Comparison of ENCODE assay signal across 1 mouse cellular context in the genomic region with DNA sequence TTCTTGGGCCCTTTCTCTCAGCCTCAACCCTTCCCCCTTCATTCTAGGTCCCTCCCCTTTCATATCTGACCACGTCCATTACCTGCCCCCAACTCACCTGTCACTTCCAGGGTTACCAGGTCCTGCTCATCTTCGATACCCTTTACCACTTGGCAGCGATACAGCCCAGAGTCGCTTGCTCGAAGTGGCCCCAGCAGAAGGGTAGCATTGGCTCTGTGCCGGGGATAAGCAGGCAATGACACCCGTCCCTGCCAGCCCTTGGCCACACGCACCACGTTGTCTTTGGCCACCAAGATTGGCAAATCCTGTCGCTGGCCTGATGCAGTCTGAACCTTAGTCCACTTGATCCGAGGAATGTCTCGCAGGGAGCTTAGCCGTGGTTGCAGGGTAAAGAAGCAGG.
TF ChIP-seq lines count a peak whose summit lies in the region.

No protein-coding gene starts in this region.

TF ChIP-seq in CH12.LX, 34 proteins besides CTCF, POLR2A, EP300 and RAD21 (continued from another document):
- TF ChIP-seq E2F4 (IDR thresholded peaks at IDR 0.05; ENCODE audit: insufficient replicate concordance, low read depth, low read length) (no peak), MAZ (IDR thresholded peaks at IDR 0.05; ENCODE audit: low read depth, low read length) (no peak), RCOR1 (conservative IDR thresholded peaks at IDR 0.05; ENCODE audit: low read depth, low read length) (no peak), TBP (conservative IDR thresholded peaks at IDR 0.05; ENCODE audit: low read depth, low read length) (no peak), ZNF384 (IDR thresholded peaks at IDR 0.05; ENCODE audit: low read depth, low read length) (no peak), KAT2A (IDR thresholded peaks at IDR 0.05; ENCODE audit: insufficient replicate concordance, low read length) (no peak), JUND (conservative IDR thresholded peaks at IDR 0.05; ENCODE audit: low read depth, low read length) (no peak), TCF12 (IDR thresholded peaks at IDR 0.05; ENCODE audit: low read depth, low read length) (no peak), MAFK (IDR thresholded peaks at IDR 0.05; ENCODE audit: insufficient replicate concordance, low read length) (no peak), USF2 (conservative IDR thresholded peaks at IDR 0.05; ENCODE audit: low read depth, low read length) (no peak)
